Mouse (Mus musculus) testis, postnatal 10 days (tissue): ENCODE measurements at regions not wholly inside any gene's neighbourhood (a gene's known extent, or its start where the extent isn't known, plus 50 kb on each side); places are given as distances from the start of the nearest gene placed in this dataset.
"Not testable (repeated sequence)": the region's sequence is repeated elsewhere in the genome, so short reads cannot be mapped to it uniquely, and the experiment has no call there.

Experiments used
- DNase-seq: peaks from one replicate; pipeline ENCODE4 v3.0.0; 2021; ENCODE audit warnings: low spot score

DNA sequence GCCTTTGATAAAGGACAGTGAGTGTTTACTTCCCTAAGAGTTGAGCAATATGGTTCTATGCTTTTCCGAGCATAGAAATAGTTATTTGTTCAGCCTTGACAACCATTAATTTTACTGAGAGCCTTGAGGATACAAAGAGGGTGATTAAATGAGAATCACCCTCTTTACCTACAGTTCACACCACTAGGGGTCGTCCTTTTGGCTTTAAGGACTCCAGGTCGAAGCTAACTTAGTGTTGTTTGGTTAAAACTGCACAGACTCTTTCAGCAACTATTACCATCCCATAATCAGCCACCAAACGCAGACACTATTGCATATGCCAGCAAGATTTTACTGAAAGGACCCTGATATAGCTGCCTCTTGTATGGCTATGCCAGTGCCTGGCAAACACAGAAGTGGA, 559.2 kb upstream of the 2610301B20Rik start:
- DNase-seq = no peak

DNA sequence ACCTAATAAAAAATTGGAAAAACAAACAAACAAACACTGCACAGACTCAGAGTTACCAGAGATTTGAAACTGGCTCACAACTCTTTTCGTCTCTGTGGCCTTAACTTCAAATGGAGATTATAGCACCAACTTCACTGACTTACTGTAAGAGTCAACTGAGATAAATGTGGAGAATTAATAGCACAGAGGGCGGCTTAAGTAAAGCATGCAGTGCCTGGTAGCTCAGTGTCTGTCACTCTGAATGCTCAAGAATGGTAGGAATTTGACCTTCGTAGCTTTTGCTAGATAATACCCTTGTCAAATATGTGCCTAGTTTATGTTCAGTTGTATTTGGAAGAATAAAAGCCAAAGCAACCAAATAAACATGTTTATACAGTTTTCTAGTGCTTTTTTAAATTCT, 558.4 kb upstream of the 2610301B20Rik start:
- DNase-seq = no peak

DNA sequence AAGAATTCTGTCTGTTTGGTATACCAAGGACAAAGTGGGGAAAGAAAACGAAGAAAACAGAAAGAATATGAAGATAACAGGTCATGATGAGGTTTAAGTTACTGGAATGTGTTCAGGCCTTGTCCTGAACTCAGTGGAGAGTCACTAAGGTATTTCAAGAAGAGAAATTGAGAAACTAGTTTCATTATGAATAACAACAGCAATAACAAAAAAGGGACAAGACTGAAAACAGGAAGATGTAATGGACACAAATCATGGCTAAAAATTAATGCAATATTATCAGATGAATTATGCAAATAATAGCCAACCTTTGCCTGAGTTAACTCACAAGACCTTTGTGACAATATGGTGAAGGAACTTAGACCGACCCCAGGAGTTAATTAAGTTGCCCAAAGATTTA, 530.2 kb upstream of the 2610301B20Rik start:
- no peak for DNase-seq

DNA sequence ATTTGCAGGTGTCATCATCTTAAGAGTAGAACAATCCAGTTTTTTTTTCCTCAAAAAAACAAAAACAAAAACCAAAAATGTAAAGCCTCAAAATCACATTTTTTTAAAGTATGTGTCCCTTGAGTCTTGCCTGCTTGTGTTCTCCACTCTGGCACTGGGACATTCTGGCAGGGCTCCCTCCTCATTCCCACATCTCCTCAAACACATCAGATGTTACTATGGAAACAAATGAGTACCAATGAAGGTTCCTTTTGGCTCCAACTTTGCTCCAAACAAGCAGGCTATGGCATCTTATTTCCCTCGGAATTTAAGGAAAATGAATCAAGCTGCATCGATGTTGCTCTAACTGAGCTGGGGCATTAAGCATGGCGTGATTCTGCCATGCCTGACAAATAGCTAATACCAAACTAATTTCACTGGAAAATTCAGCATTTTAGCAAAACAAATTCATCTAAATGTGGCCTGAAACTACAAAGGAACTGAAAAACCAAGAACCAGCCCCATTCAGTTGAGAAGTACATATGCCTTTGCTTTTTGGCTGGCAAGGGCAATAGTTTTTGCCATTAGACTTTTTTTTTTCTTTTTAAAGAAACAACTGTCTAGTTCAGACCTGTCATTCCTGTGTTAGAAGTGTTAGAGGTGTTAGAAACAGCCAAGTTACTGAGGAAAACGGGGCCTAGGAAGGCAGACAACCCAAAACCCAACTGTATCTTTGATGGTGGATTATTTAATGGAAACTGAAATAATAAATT, 522.2 kb upstream of the 2610301B20Rik start:
- DNase-seq = no peak

DNA sequence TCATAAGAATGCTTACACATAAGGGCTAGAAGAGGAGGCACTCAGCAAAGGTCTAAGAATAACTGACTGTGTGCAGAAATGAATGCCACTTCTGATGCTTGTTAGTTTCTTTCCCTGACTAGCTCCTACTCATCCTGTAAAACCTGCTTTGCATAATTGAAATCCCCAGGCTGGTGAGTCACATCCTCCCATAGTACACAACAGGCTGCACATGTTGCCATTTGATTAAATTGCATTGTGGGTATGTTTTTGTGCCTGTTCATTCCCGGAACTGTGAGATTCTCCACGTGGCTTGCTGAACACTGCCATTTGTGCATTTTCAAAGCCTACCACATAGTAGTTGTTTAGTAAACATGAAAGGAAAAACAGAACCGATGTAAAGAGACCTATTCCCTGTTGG, 516.7 kb upstream of the 2610301B20Rik start:
- no peak for DNase-seq

DNA sequence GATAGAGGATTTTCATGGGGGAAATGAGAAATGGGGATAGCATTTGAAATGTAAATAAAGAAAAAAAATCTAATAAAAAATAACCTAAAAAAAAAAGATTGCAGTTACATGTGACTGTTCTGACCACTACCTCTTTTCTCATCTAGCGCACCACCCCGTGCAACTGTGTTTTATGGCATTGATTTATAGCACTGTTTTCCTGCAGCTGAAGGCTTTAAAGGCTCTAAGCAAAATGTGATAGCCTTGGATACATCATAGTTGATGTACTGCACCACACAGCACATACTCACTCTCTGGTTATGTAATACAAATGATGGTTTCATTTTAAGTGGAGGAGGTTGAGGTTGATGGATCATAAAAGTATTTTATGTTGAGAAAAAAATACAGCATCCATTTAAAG, 484.5 kb upstream of the 2610301B20Rik start:
- DNase-seq = no peak

DNA sequence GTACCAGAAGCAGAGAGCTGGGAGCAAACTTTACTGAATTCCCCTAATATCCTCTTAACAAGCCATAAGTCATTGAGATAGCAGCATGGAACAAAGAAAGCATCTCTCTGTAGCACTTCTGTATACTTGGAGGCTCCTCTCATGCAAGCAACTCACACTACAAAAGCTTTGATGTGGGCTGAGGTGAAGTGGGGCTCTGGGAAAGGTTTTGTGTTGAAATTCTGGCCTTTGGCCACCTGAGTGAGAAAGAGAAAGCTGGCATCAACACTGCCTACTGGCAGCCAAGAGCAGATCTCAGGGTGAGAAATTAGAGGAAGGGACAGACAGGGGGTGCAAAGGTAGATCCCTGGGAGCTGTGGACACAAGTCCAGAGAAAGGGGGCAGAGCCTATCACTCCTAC, 477.0 kb upstream of the 2610301B20Rik start:
- DNase-seq = no peak

DNA sequence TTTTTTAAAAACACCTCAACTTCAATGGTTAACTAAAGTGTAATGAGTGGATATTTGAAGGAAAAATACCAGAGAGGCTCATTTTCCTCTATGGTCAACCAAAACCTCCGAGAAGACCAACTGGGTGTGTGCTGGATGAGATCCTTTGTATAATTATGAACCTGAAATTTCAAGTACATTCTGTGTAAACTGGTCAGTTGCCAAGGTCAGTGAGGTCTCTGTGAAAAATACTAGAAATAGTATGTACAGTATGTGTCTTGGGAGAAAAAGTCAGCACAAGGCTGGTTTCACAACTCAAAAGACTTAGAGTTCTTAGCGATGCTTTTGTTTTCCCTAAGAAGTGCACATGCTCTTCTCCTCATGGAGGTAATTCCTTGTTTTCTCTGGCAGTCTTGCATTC, 476.2 kb upstream of the 2610301B20Rik start:
- no peak for DNase-seq

DNA sequence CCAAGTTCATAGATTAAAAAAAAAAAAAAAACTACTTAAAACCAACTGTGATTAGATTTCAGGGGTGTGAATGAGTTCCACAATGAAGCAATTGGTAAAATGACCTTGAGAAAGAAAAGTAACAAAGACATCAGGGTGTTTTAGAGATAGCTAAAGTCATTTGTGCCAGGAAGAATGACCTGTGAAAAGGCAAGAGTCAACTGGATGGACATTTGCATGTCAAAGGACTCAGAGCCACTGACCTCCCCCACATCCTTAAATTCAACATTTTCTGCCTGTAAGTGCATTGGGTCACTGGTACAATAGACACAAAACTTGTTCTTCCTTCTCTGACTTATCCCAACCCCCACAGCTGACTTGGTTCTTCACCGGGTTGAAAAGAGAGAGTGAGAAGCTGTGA, 474.6 kb upstream of the 2610301B20Rik start:
- no peak for DNase-seq

DNA sequence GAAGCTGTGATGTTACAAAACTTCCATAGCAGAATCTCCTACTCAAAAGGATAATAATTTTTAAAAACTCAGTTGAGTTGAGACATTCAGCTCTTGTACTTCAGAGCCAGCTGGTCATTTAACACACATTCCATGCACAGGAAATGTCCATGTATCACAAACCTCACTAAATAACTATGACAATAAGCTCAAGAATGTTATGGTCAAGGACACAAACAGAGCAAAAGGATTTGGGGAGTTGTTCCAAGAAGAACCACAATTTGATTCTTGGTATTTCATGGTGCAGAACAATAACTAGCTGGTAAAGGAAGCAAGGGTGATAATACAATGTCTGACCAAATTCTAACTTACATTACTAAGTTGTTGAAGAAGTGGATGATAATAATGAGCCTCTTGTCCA, 471.4 kb upstream of the 2610301B20Rik start:
- DNase-seq = no peak

DNA sequence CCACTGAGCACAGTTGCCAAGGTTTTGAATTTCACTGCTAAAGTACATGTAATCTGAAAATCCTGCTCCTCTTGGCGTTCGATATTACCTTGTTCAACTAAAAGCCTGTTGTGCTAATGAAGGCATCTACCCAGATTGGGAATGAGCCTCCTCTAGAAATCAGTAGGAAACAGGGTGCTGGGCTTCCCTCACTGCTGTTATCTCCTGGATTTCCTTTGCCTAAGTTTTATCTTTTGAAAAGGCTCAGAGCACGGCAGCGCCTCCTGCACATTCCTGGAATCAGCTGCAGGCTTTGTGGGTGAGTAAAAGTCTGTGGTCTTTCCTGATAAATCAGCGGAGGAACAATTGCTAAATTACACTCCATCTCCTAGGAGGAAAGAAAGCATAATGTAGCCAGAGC, 469.9 kb upstream of the 2610301B20Rik start:
- DNase-seq = no peak

DNA sequence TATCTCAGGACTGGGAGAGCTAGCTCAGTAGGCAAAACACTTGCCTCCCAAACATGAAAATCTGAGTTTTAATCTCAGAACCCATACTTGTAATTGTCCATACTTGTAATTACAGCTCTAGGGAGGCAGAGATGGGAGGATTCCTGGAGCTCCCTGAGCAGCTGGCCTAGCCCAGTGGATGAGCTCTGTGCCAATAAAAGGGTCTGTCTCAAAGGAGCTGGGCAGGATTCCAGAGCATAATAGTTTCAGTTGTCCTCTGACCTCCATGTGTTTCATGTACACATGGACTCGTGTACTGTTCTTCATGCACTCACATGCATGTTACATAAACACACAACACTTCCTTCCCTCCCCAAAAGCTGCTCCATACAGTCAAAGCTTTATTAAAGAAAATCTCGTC, 469.2 kb upstream of the 2610301B20Rik start:
- DNase-seq = no peak

DNA sequence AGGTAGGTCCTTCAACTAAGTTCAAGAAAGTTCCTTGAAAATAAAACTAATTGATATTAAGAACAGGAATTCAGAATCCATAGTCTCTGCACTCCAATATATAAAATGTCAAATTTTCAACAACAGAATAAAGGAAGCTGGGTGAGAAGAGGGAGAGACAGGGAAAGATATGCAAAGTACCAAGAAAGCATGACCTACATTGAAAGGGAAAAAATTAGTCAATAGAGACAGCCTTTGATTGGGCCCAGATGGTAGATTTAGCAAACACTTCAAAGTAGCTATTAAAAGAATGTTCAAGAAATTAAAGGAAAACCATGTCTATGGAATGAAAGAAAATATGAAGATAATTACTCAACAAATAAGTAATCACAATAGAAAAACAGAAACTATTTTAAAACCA, 460.0 kb upstream of the 2610301B20Rik start:
- DNase-seq = no peak

DNA sequence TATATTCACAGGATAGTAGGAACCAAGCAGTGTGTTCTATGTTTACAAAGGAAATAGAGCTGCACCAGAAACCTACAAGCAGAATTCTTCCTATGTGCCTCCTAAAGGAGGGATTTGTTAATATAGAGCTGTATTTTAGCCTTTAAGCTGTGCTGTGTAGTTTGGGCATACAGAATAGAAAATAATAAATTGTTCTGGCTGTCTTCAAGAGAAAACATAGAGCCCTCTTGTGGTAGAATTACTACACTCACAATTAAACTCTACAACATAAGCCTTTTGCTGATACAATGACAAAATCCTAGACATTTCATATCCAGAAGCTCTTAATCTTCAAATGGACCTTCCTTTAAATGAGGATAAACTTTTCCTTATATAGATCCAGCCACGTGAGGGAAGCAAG, 452.9 kb upstream of the 2610301B20Rik start:
- DNase-seq = no peak

DNA sequence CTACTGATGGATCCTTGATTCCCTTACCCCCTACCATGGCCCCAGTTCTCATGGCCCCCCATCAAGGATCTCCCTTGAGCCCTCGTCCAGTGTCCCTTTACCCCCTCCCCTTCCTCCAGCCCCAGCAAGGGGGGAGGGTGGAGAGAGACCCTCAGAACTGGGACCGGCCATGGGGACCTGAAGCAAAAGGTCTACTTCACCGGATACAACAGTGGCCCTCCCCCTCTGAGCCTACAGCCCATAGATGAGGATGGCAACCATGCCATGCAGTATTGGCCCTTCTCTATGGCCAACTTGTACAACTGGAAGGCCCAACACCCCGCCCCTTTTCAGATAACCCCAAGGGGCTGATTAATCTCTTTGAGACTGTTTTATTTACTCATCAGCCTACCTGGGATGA, 439.9 kb upstream of the 2610301B20Rik start:
- no peak for DNase-seq

DNA sequence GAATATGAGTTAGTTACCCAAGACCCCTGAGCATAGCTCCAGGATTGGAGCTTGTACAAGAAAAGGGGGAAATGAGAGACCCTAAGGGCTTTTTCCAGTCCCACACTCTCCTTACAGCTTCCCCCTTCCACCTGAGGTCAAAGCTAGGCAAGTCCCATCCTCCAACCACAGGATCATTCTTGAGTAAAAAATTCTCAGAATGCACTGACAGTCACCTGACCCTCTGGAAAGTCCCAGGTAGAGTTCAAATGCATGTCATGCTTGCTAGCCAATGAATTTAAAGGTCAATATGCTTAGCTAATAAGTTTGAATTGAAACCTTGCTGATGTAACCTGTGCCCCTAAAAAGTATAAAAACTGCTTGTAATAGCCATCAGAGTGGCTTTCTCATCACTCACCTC, 434.4 kb upstream of the 2610301B20Rik start:
- DNase-seq = not testable (repeated sequence)

DNA sequence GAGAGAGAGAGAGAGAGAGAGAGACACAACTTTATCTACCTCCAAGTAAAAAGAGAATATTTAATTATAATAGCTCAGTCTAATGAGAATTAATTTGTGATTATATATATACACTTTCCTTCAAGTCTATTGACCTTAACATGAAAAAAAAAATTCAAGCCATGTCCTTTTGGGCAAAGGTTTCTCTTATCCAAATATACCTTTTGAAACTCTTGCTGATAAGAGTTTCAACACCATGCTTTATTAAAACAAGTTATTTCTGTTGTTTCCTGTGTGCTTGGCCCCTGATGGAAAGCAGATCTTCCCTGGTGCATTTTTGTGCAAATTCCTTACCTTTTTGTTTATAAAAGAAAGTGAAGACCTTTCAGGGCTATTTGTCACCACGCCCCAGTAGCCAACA, 414.7 kb upstream of the 2610301B20Rik start:
- DNase-seq = no peak

DNA sequence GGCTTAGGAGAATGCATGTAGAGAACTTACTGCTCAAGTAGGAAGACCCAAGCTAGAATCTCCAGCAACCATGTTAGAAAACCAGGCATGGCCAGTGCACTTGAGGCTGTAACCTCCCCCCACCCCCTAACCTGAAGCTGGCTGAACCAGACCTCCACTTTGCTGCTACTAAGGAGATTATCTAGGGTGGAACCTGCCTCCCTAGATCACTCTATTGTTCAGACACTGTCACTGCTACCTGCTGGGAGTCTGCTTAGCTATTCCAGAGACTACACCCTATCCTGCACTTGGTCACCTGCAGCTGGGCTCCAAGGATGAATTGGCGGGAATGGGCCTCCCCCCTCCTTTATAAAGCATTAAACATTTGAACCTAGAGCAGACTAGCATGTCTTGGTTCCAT, 393.4 kb upstream of the 2610301B20Rik start:
- DNase-seq = no peak

DNA sequence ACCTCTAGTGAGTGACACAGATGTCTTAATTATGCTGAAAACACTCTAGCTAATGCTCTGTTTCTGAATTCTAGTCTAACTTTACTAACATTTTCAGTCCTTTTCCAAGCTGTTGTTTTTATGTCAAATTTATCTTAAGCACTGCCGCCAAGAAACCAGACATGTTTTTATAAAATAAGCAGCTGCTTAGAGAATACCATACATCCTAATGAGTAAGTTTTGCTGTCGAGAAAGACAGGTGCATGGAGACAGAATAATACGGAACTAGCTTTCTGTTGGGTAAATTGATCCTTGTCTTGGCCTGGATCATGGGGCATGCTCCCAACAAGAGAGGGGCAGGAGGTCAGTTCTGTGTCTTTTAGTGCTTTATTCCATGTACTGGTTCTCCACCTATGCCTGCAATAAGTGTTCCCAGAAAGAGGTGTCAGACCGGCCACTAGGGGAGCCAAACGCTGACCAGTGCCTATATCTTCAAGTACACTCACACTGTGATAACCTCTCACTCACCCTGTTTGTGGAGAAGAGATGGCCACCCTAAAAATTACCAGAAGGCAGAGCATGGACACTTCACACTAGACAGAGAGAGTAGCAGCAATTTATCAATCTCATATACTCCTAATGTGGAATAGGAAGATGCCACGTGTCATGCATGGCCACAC, 366.0 kb upstream of the 2610301B20Rik start:
- DNase-seq = peak; percentile 59

DNA sequence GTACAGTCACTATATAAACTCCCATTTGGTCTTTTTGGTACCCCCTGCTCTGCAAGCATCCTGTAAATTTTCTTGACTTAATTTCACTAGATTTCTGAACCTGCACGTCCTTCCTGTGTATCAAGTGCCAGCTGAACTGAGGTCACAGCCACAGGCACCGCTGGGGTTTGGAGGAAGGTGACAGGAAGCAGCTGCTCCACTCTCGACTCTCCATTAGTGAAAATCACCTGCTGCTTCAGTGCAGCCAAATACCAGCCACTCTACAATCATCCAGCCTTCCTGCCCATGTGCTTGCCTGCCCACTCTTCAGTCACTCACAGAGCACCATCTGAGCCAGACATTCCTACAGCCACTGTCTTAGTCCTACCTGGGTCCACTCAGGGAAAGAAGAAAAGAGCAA, 364.3 kb upstream of the 2610301B20Rik start:
- DNase-seq = no peak

DNA sequence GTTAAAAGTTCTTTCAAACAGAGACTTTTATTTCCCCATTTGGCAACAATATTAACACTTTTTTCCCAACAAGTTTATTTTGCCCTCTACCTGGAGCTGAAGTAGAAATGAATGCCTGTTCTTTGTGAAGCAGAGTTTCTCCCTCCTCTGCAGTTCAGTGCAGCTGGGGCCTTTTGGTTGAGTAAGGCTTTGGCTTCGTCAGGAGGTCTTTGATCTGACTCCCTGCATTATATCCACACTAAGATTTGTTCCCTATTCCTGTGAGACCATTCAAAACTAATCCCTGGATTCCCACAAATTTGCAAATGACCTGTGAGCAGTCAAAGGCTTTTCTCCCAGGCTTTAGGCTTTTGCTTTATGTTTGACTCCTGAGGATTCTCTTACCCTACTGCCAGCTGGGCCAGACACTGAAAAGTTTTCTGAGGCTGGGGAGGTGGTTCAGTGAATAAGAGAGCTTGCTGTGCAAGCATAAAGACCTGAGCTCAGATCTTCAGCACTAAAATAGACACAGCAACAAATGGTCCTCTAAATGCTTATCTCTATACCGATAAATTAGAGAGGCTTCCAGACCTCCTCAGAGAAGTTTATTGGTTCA, 323.5 kb upstream of the 2610301B20Rik start:
- no peak for DNase-seq

DNA sequence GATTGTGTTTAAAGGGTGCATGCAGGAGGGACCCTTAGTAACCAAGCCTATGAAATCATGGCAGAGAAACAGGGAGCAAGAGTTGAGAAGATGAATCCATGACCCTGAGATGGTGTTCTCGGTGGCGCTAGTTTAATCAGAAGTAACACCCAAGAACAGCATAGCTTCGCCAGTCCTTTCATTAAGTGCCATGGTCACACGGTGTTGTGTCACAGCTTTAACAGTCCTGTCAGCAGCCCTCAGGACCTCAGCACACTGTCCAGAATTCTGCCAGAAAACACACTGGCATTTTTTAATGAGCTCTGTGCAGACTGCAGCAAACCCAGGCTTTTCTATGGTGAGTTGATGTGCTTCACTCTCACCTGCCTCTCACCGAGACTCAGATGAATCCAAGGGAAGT, 320.6 kb upstream of the 2610301B20Rik start:
- DNase-seq = no peak

DNA sequence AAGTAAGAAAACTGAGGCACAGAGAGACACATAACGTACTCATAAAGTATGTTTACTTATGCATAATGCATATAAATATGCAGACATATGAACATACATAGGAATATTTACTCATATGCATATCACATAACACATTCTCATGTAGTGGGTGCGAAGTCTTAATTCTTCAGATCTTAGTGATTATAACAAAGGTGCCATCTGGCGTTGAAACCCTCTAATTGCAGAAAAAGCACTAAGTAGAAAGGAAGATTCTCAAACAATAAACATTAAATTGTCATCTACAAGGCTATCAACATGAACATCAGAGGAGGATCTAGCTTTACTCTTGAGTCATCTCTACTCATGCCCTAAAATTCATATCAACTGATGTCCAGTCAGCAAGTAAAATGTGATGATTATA, 314.2 kb upstream of the 2610301B20Rik start:
- no peak for DNase-seq

DNA sequence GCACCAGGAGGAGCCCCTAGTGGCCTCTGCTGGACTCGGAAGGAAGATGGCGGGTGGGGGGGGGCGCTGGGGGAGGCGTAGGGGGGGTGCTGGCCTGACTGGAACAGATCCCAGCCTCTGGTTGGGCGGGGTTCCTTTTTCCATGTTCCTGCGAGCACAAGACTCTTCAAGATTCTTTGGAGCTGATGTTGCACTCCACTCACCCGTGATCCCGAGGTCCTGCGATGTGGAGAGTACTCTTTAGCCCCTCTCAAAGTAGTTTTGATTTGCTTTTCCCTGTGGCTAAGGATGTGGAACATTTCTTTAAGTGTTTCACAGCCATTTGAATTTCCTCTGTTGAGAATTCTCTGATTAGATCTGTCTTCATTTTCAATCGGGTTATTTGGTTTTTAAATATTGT, 269.8 kb upstream of the 2610301B20Rik start:
- DNase-seq = no peak
